Mouse (Mus musculus): Measurements from ENCODE around the gene Tgfbr3. TPM values are rescaled to one million over a fixed set of nuclear protein-coding genes. Genes with fewer than 3 reads are reported as not detected.

Gene Tgfbr3
- total RNA-seq, 1 experiment from 2014 or later, result 144 TPM

GRCm38 (mm10) chr5:107080986-107081624 is 208.3 kb downstream of the Tgfbr3 start:
- no peak for DNase-seq

DNA sequence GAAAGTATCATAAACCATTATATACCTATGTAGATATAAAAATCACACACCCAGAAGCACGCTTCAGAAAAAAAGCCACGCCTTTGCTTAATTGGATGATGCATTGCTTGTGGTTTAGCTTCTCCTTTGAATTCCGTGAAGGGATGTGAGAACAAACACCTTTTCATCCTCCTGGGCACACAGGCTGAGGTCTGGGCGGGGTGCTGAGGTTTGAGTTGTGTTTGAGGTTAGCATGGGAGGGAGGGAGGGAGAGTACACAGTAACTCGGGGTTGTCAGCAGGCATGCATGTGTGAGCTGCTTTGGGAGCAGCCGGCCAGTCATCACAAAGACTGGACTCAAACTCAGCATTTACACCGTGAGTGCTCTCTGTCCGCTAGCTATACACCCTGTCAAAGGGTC is 209.5 kb downstream of the Tgfbr3 start:
- DNase-seq, result no peak

DNA sequence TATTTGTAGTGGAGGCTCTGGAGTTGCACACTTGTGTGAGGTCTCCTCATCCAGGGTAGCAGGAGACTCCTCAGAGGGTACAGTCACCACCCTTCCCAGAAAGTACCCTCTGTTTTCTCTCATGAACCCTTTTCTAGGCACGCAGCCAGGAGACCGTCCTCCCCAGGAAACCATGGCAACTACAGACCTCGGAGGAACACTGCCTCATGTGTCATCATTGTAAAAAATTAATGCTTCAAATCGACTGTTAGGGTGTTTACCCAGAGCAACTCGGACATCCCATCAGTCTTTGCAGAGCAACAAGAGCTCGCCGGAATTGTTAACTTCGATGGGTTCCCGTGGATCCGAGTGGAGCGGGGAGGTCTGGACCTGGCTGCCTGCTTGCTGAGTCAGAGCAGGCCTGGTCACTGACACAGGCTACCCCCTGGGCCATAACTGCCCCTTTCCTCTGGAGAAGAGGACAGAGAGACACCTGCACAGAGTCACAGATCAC is 210.2 kb downstream of the Tgfbr3 start:
- peak; percentile 81 for DNase-seq

GRCm38 (mm10) chr5:107078361-107078760 is 211.1 kb downstream of the Tgfbr3 start:
- no peak for DNase-seq

DNA sequence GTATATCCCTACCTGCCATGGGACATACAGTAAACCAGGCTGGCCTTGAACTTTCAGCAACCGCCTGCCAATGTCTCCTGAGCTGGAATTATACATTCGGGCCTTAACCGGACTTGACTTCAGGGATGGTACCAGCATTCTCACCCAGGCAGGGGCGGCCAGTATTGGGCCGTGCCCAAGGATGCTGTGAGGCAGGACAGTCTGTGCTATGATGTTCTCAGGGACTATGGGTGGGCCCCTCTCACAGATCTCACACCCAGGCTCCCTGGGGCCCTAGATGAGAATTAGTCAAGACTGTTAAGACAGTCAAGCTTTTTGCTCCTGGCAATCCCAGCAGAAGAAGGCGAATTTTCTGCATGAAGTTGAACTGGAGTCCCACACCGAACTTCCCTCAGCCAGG is 211.5 kb downstream of the Tgfbr3 start:
- DNase-seq, result no peak

GRCm38 (mm10) chr5:107074980-107075583 is 214.3 kb downstream of the Tgfbr3 start:
- DNase-seq, result no peak

- no peak for DNase-seq
Observed at GRCm38 (mm10) chr5:107074350-107074749, 215.1 kb downstream of the Tgfbr3 start.

DNA sequence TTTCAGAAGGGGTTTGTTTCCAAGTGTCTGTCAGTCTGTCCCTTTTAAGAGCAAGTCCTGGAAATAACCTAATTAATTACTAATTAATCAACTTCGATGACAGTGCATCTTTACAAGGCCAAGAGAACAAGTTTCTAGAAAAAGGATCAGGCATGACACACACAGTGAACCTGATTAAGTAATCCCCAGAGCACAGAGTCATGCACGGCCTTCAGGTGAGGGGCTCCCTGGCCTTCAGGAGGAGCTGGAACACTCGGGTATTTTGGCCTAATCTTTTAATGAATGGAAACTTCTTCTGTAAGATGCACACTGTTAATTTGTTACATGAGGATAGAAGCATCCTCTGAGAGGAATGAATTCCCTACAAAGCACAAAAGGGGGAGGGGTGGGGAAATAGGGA is 215.9 kb downstream of the Tgfbr3 start:
- DNase-seq, result no peak

- DNase-seq, result no peak
Observed at GRCm38 (mm10) chr5:107068146-107068545, 221.3 kb downstream of the Tgfbr3 start.

DNA sequence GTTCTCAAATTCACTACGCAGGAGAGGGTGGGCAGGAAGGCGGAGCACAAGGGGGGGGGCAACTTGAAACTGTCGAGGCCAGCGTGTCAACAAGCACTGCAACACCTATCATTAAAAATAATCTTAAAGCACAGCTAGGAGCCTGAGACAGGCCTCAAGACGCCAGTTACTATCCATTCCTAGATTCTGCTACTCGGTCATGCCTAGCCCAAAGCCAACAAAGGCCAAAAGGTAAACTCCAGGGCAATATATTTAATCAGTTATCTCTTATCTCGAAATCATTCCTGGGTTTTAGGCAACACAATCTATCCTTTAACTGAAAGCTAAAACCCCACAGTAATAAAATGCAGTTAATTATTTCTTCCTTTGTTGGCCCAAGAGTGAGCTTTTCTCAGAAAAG is 221.9 kb downstream of the Tgfbr3 start:
- DNase-seq, result no peak

DNA sequence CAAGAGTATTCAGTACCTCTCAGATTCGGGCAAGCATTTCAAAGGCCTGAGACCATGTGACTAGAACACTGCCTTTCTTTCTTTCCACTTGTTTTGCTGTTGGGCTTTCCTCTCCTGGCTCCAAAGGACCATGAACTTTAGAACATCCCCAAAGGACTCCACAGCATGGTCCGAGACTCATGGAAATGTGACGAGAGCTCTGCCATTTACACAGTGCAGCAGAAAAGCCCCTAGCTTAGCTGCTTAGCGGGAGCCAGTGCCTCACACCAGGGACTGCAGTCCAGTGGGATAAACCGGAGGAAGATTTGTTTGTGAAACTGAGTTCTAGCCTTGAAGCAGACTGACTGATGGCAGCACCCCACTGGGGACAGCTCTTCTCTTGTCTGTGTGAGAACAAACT is 224.5 kb downstream of the Tgfbr3 start:
- DNase-seq, result no peak

DNA sequence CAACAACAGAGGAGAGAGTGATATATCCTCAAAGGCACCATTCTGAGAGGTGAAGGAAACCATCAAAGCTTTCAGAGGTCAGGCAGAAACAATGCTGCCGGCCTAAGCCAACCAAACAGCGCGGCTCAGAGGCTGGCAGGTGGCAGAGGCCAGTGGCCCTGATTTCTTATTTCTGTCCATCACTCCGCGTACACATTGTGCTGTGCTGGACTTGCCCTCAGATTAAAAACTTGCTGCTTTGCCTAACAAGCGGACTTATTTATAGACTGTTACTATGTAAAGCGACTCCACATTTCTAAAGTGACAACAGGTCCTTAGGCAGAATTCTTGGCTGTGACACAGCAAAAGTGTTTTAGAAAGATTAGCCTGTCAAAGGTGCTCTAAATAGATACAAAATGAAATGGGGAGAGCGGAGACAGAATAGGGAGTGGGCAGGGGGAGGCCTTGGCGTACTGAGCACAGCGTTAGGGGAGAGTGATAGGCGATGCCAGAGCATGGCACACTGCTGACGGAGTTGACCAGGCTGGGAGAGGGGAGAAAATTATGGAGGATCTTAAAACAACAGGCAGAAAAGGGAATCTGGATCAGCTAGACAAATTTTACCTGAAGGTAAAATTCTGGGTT is 227.1 kb downstream of the Tgfbr3 start:
- no peak for DNase-seq

GRCm38 (mm10) chr5:107059514-107059913 is 229.9 kb downstream of the Tgfbr3 start:
- DNase-seq, result no peak

DNA sequence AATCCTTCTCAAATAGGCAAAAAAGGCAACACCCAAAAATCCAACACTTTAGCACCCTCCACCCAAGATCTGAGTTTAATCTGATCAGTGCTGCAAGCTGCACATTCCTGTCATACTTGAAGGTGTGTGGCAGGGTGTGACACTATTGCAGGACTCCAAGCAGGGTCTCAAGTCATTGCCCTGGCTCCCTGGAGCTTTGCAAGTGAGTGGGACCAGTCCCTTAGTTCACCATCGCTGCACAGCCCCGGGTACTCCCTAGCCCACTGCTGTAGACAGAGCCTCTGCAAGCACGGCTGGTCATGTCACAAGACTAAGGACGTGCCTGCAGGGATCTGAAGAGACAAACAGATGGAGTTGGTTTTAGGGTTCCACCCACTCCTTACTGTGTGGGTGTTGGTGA is 230.8 kb downstream of the Tgfbr3 start:
- no peak for DNase-seq

Other genes with a start within 250 kb of the Tgfbr3 start
- 3.5 and 4.5 TPM in 2 replicates for gene Brdt, start 41.5 kb upstream of the Tgfbr3 start, total RNA-seq (2021)
- gene Ephx4, start 113.1 kb upstream of the Tgfbr3 start, total RNA-seq (2021), result 0.74 and 0.86 TPM in 2 replicates
- not detected in 2 replicates for gene Lpcat2b, start 141.9 kb upstream of the Tgfbr3 start, total RNA-seq (2021)
- 6.8 and 7.2 TPM in 2 replicates for gene Btbd8, start 148.4 kb upstream of the Tgfbr3 start, total RNA-seq (2021)
- not detected in 2 replicates for gene Gm42669, start 218.0 kb upstream of the Tgfbr3 start, total RNA-seq (2021)
- gene 1700028K03Rik, start 245.1 kb upstream of the Tgfbr3 start, total RNA-seq (2021), result not detected in 2 replicates